Mouse (Mus musculus): ENCODE data around the gene Snw1. TPM values are rescaled to one million over a fixed set of nuclear protein-coding genes. Genes with fewer than 3 reads are reported as not detected.
A peak's percentile ranks its signal among the peaks of the same experiment; 100 is the strongest.
"Not testable (repeated sequence)": the region's sequence is repeated elsewhere in the genome, so short reads cannot be mapped to it uniquely, and the experiment has no call there.

Snw1 gene
- 10 to 100 TPM; 59.6 to 69.6 (median 65.4) TPM for total RNA-seq (2022)

GRCm38 (mm10) chr12:87471964-87472786 lies at the start of gene Snw1:
Snw1 (minus strand) TSS chr12:87472274.
- DNase-seq (ENCODE audit: low spot score in 2 of 2): peak; percentile 93 to 95

- DNase-seq (ENCODE audit: low spot score in 2 of 2): not testable (repeated sequence)
Measured at GRCm38 (mm10) chr12:87519616-87520015, 47.5 kb upstream of the Snw1 start.

DNA sequence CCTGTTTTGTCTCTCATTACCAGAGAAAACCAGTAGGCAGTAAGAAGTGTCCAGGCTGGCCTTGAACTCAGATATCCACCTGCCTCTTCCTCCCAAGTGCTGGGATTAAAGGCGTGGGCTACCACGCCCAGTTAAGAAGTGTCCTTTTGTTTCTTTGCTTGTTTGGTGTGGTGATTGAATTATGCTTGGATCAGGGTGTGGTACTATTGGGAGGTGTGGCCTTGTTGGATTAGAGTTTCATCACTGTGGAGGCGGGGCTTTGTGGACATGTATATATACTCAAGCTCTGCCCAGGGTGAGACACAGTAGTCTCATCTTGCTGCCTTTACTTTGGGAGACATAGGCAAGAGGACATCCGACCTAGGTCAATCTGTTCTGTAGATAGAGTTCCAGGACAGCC lies 41.9 kb upstream of the Snw1 start, which contains the start of gene Gm8300:
Gene Gm8300 (plus strand): TSS at position 301 of the 400 bp plus-strand sequence.
- not testable (repeated sequence) for DNase-seq (ENCODE audit: low spot score in 2 of 2)

DNA sequence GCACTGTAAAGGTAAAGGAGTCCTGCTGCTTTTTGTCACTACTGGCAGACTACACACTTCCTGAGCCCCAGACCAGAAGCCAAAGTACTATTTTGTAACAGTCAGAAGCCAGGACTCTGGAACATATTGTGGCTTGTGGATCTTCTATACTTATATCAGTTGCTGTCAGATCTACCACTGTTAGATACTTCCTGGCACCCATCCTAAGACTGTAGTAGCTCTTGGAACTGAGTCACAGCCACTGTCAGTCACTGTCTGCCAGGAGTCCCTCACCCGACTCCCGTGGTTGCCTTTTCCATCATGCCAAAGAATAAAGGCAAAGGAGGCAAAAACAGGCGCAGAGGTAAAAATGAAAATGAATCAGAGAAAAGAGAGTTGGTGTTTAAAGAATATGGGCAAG lies 22.3 kb upstream of the Snw1 start, which contains the start of gene Gm5788:
Gene Gm5788 (plus strand): TSS at position 301 of the 400 bp plus-strand sequence.
- not testable (repeated sequence) for DNase-seq (ENCODE audit: low spot score in 2 of 2)

GRCm38 (mm10) chr12:87488683-87489082 lies 16.6 kb upstream of the Snw1 start:
- DNase-seq (ENCODE audit: low spot score in 2 of 2): not testable (repeated sequence)

DNA sequence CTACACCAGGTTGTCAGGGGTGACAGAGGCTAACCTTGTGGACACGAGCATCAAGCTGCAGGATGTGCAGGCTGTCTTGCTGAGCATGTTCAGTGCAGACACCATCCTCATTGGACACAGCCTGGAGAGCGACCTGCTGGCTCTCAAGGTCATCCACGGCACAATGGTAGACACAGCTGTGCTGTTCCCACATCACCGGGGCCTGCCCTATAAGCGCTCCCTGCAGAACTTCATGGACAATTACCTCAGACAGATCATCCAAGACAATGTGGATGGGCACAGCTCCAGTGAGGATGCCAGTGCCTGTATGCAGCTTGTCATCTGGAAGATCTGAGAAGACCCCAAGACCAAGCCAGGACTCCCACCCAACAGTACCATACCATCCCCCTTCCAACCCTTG lies 10.4 kb upstream of the Snw1 start:
- DNase-seq (ENCODE audit: low spot score in 2 of 2): not testable (repeated sequence)

GRCm38 (mm10) chr12:87474756-87475155 lies 2.7 kb upstream of the Snw1 start:
- no peak for DNase-seq (ENCODE audit: low spot score in 2 of 2)

- no peak for DNase-seq (ENCODE audit: low spot score in 2 of 2)
Measured at GRCm38 (mm10) chr12:87471421-87471963, 582 bp downstream of the Snw1 start.

DNA sequence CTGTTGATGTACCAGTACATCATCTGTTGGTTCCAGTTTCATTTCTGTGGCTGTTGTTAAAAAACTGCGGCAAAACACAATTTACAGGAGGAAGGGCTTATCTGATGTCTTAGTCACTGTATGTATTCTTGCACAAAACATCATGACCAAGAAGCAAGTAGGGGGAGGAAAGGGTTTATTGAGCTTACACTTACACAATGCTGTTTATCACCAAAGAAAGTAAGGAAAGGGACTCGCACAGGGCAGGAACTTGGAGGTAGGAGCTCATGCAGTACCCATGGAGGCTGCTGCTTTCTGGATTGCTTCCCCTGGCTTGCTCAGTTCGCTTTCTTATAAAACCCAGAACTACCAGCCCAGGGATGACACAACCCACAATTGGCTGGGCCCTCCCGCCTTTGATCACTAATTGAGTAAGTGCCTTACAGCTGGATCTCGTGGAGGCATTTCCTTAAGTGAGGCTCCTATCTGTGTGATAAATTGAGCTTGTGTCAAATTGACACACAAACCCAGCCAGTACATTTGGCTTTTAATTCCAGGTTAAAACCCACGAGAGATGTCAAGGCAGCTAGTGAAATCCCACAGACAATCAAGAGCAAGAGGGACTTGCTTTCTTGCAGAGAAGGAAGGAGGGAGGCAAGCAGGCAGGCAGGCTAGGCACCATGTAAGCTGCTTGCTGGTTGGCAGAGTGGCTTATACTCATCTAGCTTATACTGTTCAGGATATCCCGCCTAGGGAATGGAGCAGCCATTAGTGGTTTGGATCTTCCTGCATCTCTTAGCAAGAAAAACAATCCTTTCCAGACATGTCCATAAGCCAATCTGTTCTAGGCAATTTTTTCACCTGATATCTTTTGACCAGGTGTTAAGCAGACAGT lies 1.6 kb downstream of the Snw1 start:
- no peak for DNase-seq (ENCODE audit: low spot score in 2 of 2)

GRCm38 (mm10) chr12:87464678-87465297 lies 7.3 kb downstream of the Snw1 start:
- DNase-seq (ENCODE audit: low spot score in 2 of 2): no peak

- no peak for DNase-seq (ENCODE audit: low spot score in 2 of 2)
Measured at GRCm38 (mm10) chr12:87449456-87449855, 22.6 kb downstream of the Snw1 start.

GRCm38 (mm10) chr12:87444211-87444610 lies 27.9 kb downstream of the Snw1 start:
- DNase-seq (ENCODE audit: low spot score in 2 of 2): no peak

DNA sequence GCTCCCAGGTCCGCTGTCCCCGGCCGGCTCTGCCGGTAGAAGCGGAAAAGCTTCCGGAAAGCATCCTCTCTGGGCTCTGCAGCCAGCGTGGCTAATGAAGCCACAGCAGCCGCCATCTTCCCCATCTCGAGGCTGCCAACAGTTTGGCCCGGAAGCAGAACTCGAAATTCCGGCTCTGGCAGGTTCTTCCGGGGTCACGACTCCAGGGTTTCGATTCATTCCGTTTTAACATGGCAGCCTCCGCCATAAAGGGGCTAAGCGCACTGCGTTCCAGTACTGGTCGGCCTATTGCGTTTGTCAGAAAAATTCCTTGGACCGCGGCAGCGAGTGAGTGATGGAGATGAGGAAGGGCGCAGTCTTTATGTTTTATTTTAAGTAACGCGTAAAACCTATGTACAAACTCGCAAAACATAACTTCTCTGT lies 28.4 kb downstream of the Snw1 start, which contains the start of the genes Slirp and Alkbh1:
Gene Slirp (plus strand): TSS at position 197 of the 423 bp plus-strand sequence.
Gene Alkbh1 (minus strand): TSS at position 318 of the 423 bp plus-strand sequence.
- DNase-seq (ENCODE audit: low spot score in 2 of 2): peak; percentile 88 to 92

GRCm38 (mm10) chr12:87443115-87443699 lies 28.9 kb downstream of the Snw1 start:
- no peak for DNase-seq (ENCODE audit: low spot score in 2 of 2)

GRCm38 (mm10) chr12:87442177-87443114 lies 29.6 kb downstream of the Snw1 start:
- DNase-seq (ENCODE audit: low spot score in 2 of 2): no peak

- no peak for DNase-seq (ENCODE audit: low spot score in 2 of 2)
Measured at GRCm38 (mm10) chr12:87428885-87429284, 43.2 kb downstream of the Snw1 start.

DNA sequence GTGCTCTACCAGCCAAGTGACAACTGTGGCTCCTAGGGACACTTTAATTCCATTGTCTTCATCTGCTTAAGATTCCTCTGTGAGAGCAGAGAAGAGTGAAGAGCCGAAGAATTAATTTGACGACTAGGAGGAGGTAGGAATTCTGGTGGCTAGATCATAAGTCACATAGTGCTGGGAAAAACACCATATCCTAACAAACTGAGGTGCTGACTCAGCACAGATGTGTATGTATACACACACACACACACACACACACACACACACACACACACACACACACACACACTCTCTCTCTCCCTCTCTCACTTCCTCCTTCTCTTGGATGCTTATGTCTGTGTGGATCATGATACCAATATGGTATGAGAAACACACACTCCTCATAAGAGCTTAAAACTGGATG lies 43.8 kb downstream of the Snw1 start:
- DNase-seq (ENCODE audit: low spot score in 2 of 2): no peak

DNA sequence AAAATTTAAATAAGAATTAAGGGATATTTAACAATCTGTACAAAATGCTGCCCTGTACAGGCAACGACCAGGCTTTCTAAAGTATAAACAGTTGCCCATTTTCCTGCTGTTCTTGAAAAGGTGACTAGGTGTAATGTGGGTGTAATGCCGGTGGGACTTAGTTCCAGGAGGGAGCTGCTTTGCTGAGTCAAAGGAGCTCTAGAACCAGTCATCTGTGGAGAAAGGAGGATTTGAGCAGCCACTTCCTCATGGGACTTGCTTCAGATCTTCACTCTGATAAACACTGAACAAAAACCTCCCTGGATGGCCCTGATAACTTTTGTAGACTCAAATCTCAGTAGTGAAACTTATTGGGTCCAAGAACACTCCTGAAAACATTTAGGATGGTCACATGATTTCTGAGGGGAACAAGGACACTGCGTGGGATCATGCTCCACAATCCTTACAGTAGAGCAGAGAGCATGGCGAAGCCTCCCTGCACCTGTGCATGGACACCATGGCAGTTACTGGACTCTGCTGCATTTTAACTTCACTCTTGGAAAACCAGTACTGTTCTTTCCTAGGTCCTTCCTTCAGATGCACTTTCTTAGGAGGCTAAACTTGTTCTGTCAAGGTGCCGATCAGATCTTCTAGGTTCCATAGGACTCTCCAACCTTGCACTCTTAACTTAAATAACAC lies 45.6 kb downstream of the Snw1 start:
- DNase-seq (ENCODE audit: low spot score in 2 of 2): no peak

GRCm38 (mm10) chr12:87424516-87424915 lies 47.6 kb downstream of the Snw1 start:
- DNase-seq (ENCODE audit: low spot score in 2 of 2): no peak

Measured in layer of hippocampus, adult 8-10 months (tissue).